Mouse (Mus musculus) liver, embryonic 11.5 days (tissue): ENCODE data around the gene Nudt1. TPM values are rescaled to one million over a fixed set of nuclear protein-coding genes. Genes with fewer than 3 reads are reported as not detected.

Source experiments
- ATAC-seq: fragments of 200-750 bp; cut with Nextera tagmentation; replicated peaks from 2 replicates; pipeline ENCODE4 v1.8.0; 2017; ENCODE audit warnings: moderate number of reproducible peaks, mild to moderate bottlenecking, moderate TSS enrichment, moderate library complexity; ENCODE audit not compliant: low FRiP score
- DNase-seq: peaks from one replicate; pipeline ENCODE4 v3.0.0-alpha.2; 2017; ENCODE audit warnings: low spot score
- H3K27ac ChIP-seq: fragments of 300-500 bp; sonication (generic); 2 replicates; pipeline ENCODE4 v1.5.1; 2014; ENCODE audit warnings: mild to moderate bottlenecking, low read depth, low read length, control low read depth
- H3K27me3 ChIP-seq: fragments of 300-500 bp; sonication (generic); replicated peaks from 2 replicates; pipeline ENCODE4 v1.6.1; 2014; ENCODE audit warnings: low read length, mixed read lengths; ENCODE audit not compliant: control insufficient read depth, insufficient read depth
- H3K36me3 ChIP-seq: fragments of 300-500 bp; sonication (generic); 2 replicates; pipeline ENCODE4 v1.6.1; 2014; ENCODE audit warnings: mild to moderate bottlenecking, low read length, moderate library complexity, mixed read lengths; ENCODE audit not compliant: control insufficient read depth, insufficient read depth
- H3K4me1 ChIP-seq: fragments of 300-500 bp; sonication (generic); replicated peaks from 2 replicates; pipeline ENCODE4 v1.6.1; 2014; ENCODE audit warnings: low read length, mixed read lengths; ENCODE audit not compliant: control insufficient read depth, insufficient read depth
- H3K4me2 ChIP-seq: fragments of 300-500 bp; sonication (generic); 2 replicates; pipeline ENCODE4 v1.6.1; 2014; ENCODE audit warnings: mild to moderate bottlenecking, control low read depth, moderate library complexity
- H3K4me3 ChIP-seq: fragments of 300-500 bp; sonication (generic); 2 replicates; pipeline ENCODE4 v1.5.1; 2014; ENCODE audit warnings: low read depth, low read length, control low read depth
- H3K9ac ChIP-seq: fragments of 300-500 bp; sonication (generic); 2 replicates; pipeline ENCODE4 v1.6.1; 2014; ENCODE audit warnings: low read depth, low read length, control low read depth
- H3K9me3 ChIP-seq: fragments of 300-500 bp; sonication (generic); 2 replicates; pipeline ENCODE4 v1.6.1; 2016; ENCODE audit warnings: low read length, inconsistent platforms, mixed read lengths; ENCODE audit not compliant: control insufficient read depth
- WGBS: fragments of 180-500 bp; shearing (Covaris S2); extraction: QIAGEN DNeasy Blood & Tissue Kit; methylation state at CpG from one replicate; pipeline ENCODE4 v1.1.7; 2014; 5-methylcytosine and 5-hydroxymethylcytosine counted together
- polyA plus RNA-seq: library from polyadenylated mRNA; unstranded; fragments of >200 nt; fragmentation: Nextera tagmentation; extraction: Ambion mirVana; gene quantifications from 2 replicates; pipeline ENCODE4 v1.2.1, GENCODE M21; 2014

The Nudt1 gene
- polyA plus RNA-seq: 58.3 and 62.3 TPM in 2 replicates

- H3K27me3 ChIP-seq: no peaks in the 10 kb centered on the region
- ATAC-seq: peak; percentile 94
- H3K9ac ChIP-seq: peak within 1 kb of the TSS; percentile 93
- DNase-seq: peak; percentile 91
- H3K4me2 ChIP-seq: peak within 1 kb of the TSS; percentile 74
- peaks cover 6% of the 10 kb centered on the region for H3K4me1 ChIP-seq
- peak within 1 kb of the TSS; percentile 86 for H3K4me3 ChIP-seq
- no peaks in the 10 kb centered on the region for H3K36me3 ChIP-seq
- no peaks in the 10 kb centered on the region for H3K9me3 ChIP-seq
- WGBS: 1% methylated on average over 59 of the region's 60 CpGs
- peak within 1 kb of the TSS; percentile 78 for H3K27ac ChIP-seq
These were observed at the start of gene Nudt1, which contains the start of gene Mad1l1 for GRCm38 (mm10) chr5:140321042-140321755. Nudt1 (plus strand) TSS chr5:140321656. Mad1l1 (minus strand) TSS chr5:140321552.

- Histone ChIP-seq H3K27me3 (no peaks in the 10 kb centered on the region), H3K9me3 (no peaks in the 10 kb centered on the region), H3K36me3 (peaks cover 5% of the 10 kb centered on the region; the same call in 1 of the 2 replicates), H3K9ac (no peak overlapping the region), H3K4me3 (no peak overlapping the region), H3K4me1 (no peaks in the 10 kb centered on the region), H3K27ac (no peak overlapping the region), H3K4me2 (no peak overlapping the region)
- DNase-seq (no peak), ATAC-seq (no peak)
- WGBS: 86% methylated on average over 6 of the region's 6 CpGs
These were observed 44.7 kb upstream of the Nudt1 start for GRCm38 (mm10) chr5:140276779-140277178.

GRCm38 (mm10) chr5:140280205-140280604 lies 41.3 kb upstream of the Nudt1 start:
- no peak for ATAC-seq
- Histone ChIP-seq H3K4me3 (no peak overlapping the region), H3K27ac (no peak overlapping the region), H3K9ac (no peak overlapping the region), H3K4me1 (no peaks in the 10 kb centered on the region), H3K36me3 (peaks cover 16% of the 10 kb centered on the region; the same call in 1 of the 2 replicates), H3K27me3 (no peaks in the 10 kb centered on the region), H3K9me3 (no peaks in the 10 kb centered on the region), H3K4me2 (no peak overlapping the region)
- no peak for DNase-seq
- WGBS: 86% methylated on average over 9 of the region's 9 CpGs

- Histone ChIP-seq H3K9ac (no peak overlapping the region), H3K27ac (no peak overlapping the region), H3K27me3 (no peaks in the 10 kb centered on the region), H3K9me3 (no peaks in the 10 kb centered on the region), H3K4me2 (no peak overlapping the region), H3K36me3 (peaks cover 16% of the 10 kb centered on the region; the same call in 1 of the 2 replicates), H3K4me1 (no peaks in the 10 kb centered on the region), H3K4me3 (no peak overlapping the region)
- ATAC-seq: no peak
- WGBS: 80% methylated on average over 8 of the region's 8 CpGs
- no peak for DNase-seq
These were observed 39.1 kb upstream of the Nudt1 start for GRCm38 (mm10) chr5:140282376-140282775.

- peaks cover 16% of the 10 kb centered on the region; the same call in 1 of the 2 replicates for H3K36me3 ChIP-seq
- H3K9me3 ChIP-seq: no peaks in the 10 kb centered on the region
- WGBS: 91% methylated on average over 3 of the region's 3 CpGs
- no peak for DNase-seq
- no peak overlapping the region for H3K4me2 ChIP-seq
- no peak overlapping the region for H3K27ac ChIP-seq
- no peak overlapping the region for H3K4me3 ChIP-seq
- no peak for ATAC-seq
- no peak overlapping the region for H3K9ac ChIP-seq
- no peaks in the 10 kb centered on the region for H3K4me1 ChIP-seq
- H3K27me3 ChIP-seq: no peaks in the 10 kb centered on the region
These were observed 38.6 kb upstream of the Nudt1 start for GRCm38 (mm10) chr5:140282900-140283299.

- Histone ChIP-seq H3K9me3 (no peaks in the 10 kb centered on the region), H3K27me3 (no peaks in the 10 kb centered on the region), H3K36me3 (peaks cover 17% of the 10 kb centered on the region; the same call in 1 of the 2 replicates), H3K4me1 (no peaks in the 10 kb centered on the region), H3K27ac (no peak overlapping the region), H3K4me2 (no peak overlapping the region), H3K4me3 (no peak overlapping the region), H3K9ac (no peak overlapping the region)
- 84% methylated on average over 2 of the region's 2 CpGs for WGBS
- ATAC-seq (no peak), DNase-seq (no peak)
These were observed 37.4 kb upstream of the Nudt1 start for GRCm38 (mm10) chr5:140284011-140284410.

- H3K4me1 ChIP-seq: no peaks in the 10 kb centered on the region
- H3K4me3 ChIP-seq: no peak overlapping the region
- H3K9ac ChIP-seq: no peak overlapping the region
- DNase-seq (no peak), ATAC-seq (no peak)
- no peaks in the 10 kb centered on the region for H3K9me3 ChIP-seq
- H3K27me3 ChIP-seq: no peaks in the 10 kb centered on the region
- H3K36me3 ChIP-seq: peaks cover 23% of the 10 kb centered on the region; the same call in 1 of the 2 replicates
- no peak overlapping the region for H3K27ac ChIP-seq
- no peak overlapping the region for H3K4me2 ChIP-seq
- 80% methylated on average over 2 of the region's 2 CpGs for WGBS
These were observed 36.7 kb upstream of the Nudt1 start for GRCm38 (mm10) chr5:140284761-140285160.

- Histone ChIP-seq H3K36me3 (peaks cover 20% of the 10 kb centered on the region; the same call in 1 of the 2 replicates), H3K4me2 (no peak overlapping the region), H3K9me3 (no peaks in the 10 kb centered on the region), H3K4me3 (no peak overlapping the region), H3K27ac (no peak overlapping the region), H3K27me3 (no peaks in the 10 kb centered on the region), H3K9ac (no peak overlapping the region), H3K4me1 (no peaks in the 10 kb centered on the region)
- 87% methylated on average over 3 of the region's 3 CpGs for WGBS
- DNase-seq (no peak), ATAC-seq (no peak)
These were observed 33.2 kb upstream of the Nudt1 start for GRCm38 (mm10) chr5:140288287-140288686.

- peaks cover 20% of the 10 kb centered on the region; the same call in 1 of the 2 replicates for H3K36me3 ChIP-seq
- H3K27me3 ChIP-seq: no peaks in the 10 kb centered on the region
- no peak overlapping the region for H3K9ac ChIP-seq
- DNase-seq: no peak
- no peak overlapping the region for H3K4me2 ChIP-seq
- no peaks in the 10 kb centered on the region for H3K4me1 ChIP-seq
- 93% methylated on average over 2 of the region's 2 CpGs for WGBS
- no peak overlapping the region for H3K4me3 ChIP-seq
- no peak overlapping the region for H3K27ac ChIP-seq
- H3K9me3 ChIP-seq: no peaks in the 10 kb centered on the region
- no peak for ATAC-seq
These were observed 32.3 kb upstream of the Nudt1 start for GRCm38 (mm10) chr5:140289161-140289560.
